Mouse (Mus musculus): ENCODE measurements around the gene Chac2.
"Not testable (repeated sequence)": the region's sequence is repeated elsewhere in the genome, so short reads cannot be mapped to it uniquely, and the experiment has no call there.

Chac2 gene

GRCm38 (mm10) chr11:30985877-30986624 lies at the start of gene Chac2:
Chac2 (minus strand) TSS chr11:30986350.
- DNase-seq: peak; percentile 74

- no peak for DNase-seq
Measured at GRCm38 (mm10) chr11:31034958-31035357, 48.8 kb upstream of the Chac2 start.

- not testable (repeated sequence) for DNase-seq
Measured at GRCm38 (mm10) chr11:31017466-31017865, 31.3 kb upstream of the Chac2 start.

GRCm38 (mm10) chr11:31009668-31010067 lies 23.5 kb upstream of the Chac2 start:
- not testable (repeated sequence) for DNase-seq

- DNase-seq: no peak
Measured at GRCm38 (mm10) chr11:31001169-31001908, 15.2 kb upstream of the Chac2 start.

GRCm38 (mm10) chr11:31000028-31000427 lies 13.9 kb upstream of the Chac2 start:
- no peak for DNase-seq

- DNase-seq: no peak
Measured at GRCm38 (mm10) chr11:30998704-30999103, 12.6 kb upstream of the Chac2 start.

- DNase-seq: no peak
Measured at GRCm38 (mm10) chr11:30998199-30998598, 12.0 kb upstream of the Chac2 start.

- DNase-seq: no peak
Measured at GRCm38 (mm10) chr11:30996670-30997069, 10.5 kb upstream of the Chac2 start.

GRCm38 (mm10) chr11:30986625-30987017 lies 471 bp upstream of the Chac2 start:
- DNase-seq: peak; percentile 2

GRCm38 (mm10) chr11:30985237-30985636 lies 913 bp downstream of the Chac2 start:
- DNase-seq: no peak

- peak; percentile 88 for DNase-seq
Measured at GRCm38 (mm10) chr11:30954279-30954725, 31.8 kb downstream of the Chac2 start, which contains the start of gene Erlec1. Erlec1 (minus strand) TSS chr11:30954335.

- DNase-seq: no peak
Measured at GRCm38 (mm10) chr11:30953469-30954154, 32.5 kb downstream of the Chac2 start.

GRCm38 (mm10) chr11:30952829-30953228 lies 33.3 kb downstream of the Chac2 start:
- DNase-seq: no peak

GRCm38 (mm10) chr11:30943522-30943921 lies 42.6 kb downstream of the Chac2 start:
- no peak for DNase-seq

GRCm38 (mm10) chr11:30928498-30928897 lies 57.7 kb downstream of the Chac2 start:
- no peak for DNase-seq

GRCm38 (mm10) chr11:30928079-30928478 lies 58.1 kb downstream of the Chac2 start:
- no peak for DNase-seq
